Mouse (Mus musculus): ENCODE measurements around the gene Zfyve1. TPM values are rescaled to one million over a fixed set of nuclear protein-coding genes. Genes with fewer than 3 reads are reported as not detected.
"Not testable (repeated sequence)": the region's sequence is repeated elsewhere in the genome, so short reads cannot be mapped to it uniquely, and the experiment has no call there.

Zfyve1 gene
- 27.3 and 28.6 TPM in 2 replicates for polyA plus RNA-seq (2015; fragmentation: Nextera tagmentation; extraction: Ambion mirVana)

GRCm38 (mm10) chr12:83597025-83597501 lies at the start of gene Zfyve1:
Gene Zfyve1 (minus strand): TSS chr12:83597222.
- Histone ChIP-seq H3K9me3 (replicated peaks; ENCODE audit: control insufficient read depth, low read length, poor library complexity, severe bottlenecking) (no peaks in the 10 kb centered on the region), H3K9ac (ENCODE audit: low read depth, low read length) (peak within 1 kb of the TSS; percentile 93), H3K4me1 (ENCODE audit: control insufficient read depth, insufficient read depth, low read length) (peaks cover 30% of the 10 kb centered on the region), H3K4me2 (ENCODE audit: low read length) (peak within 1 kb of the TSS; percentile 57), H3K36me3 (ENCODE audit: control insufficient read depth, insufficient read depth, low read length) (peaks cover 8% of the 10 kb centered on the region), H3K27me3 (ENCODE audit: control insufficient read depth, insufficient read depth, low read depth, low read length) (no peaks in the 10 kb centered on the region), H3K4me3 (ENCODE audit: low read depth, low read length) (peak within 1 kb of the TSS; percentile 80), H3K27ac (ENCODE audit: low read length) (peak within 1 kb of the TSS; percentile 88)
- under 1% methylated on average over 28 of the region's 28 CpGs for WGBS
- peak; percentile 99 for ATAC-seq

- no peaks in the 10 kb centered on the region for H3K9me3 ChIP-seq (replicated peaks; ENCODE audit: control insufficient read depth, low read length, poor library complexity, severe bottlenecking)
- no peaks in the 10 kb centered on the region for H3K4me1 ChIP-seq (ENCODE audit: control insufficient read depth, insufficient read depth, low read length)
- H3K27ac ChIP-seq (ENCODE audit: low read length), result no peak overlapping the region
- no peak overlapping the region for H3K9ac ChIP-seq (ENCODE audit: low read depth, low read length)
- no peak overlapping the region for H3K4me2 ChIP-seq (ENCODE audit: low read length)
- no peaks in the 10 kb centered on the region for H3K27me3 ChIP-seq (ENCODE audit: control insufficient read depth, insufficient read depth, low read depth, low read length)
- WGBS, result 97% methylated on average over 1 of the region's 1 CpGs
- no peak for ATAC-seq
- peaks cover 17% of the 10 kb centered on the region for H3K36me3 ChIP-seq (ENCODE audit: control insufficient read depth, insufficient read depth, low read length)
- H3K4me3 ChIP-seq (ENCODE audit: low read depth, low read length), result no peak overlapping the region
Observed at GRCm38 (mm10) chr12:83643116-83643515, 46.1 kb upstream of the Zfyve1 start.

- no peak for ATAC-seq
- H3K27ac ChIP-seq (ENCODE audit: low read length), result no peak overlapping the region
- no peak overlapping the region for H3K4me2 ChIP-seq (ENCODE audit: low read length)
- WGBS, result 94% methylated on average over 2 of the region's 2 CpGs
- H3K4me1 ChIP-seq (ENCODE audit: control insufficient read depth, insufficient read depth, low read length), result no peaks in the 10 kb centered on the region
- no peaks in the 10 kb centered on the region for H3K9me3 ChIP-seq (replicated peaks; ENCODE audit: control insufficient read depth, low read length, poor library complexity, severe bottlenecking)
- no peaks in the 10 kb centered on the region for H3K27me3 ChIP-seq (ENCODE audit: control insufficient read depth, insufficient read depth, low read depth, low read length)
- peaks cover 19% of the 10 kb centered on the region for H3K36me3 ChIP-seq (ENCODE audit: control insufficient read depth, insufficient read depth, low read length)
- H3K9ac ChIP-seq (ENCODE audit: low read depth, low read length), result no peak overlapping the region
- H3K4me3 ChIP-seq (ENCODE audit: low read depth, low read length), result no peak overlapping the region
Observed at GRCm38 (mm10) chr12:83641233-83641632, 44.2 kb upstream of the Zfyve1 start.

- no peaks in the 10 kb centered on the region for H3K27me3 ChIP-seq (ENCODE audit: control insufficient read depth, insufficient read depth, low read depth, low read length)
- H3K4me3 ChIP-seq (ENCODE audit: low read depth, low read length), result no peak overlapping the region
- no peaks in the 10 kb centered on the region for H3K9me3 ChIP-seq (replicated peaks; ENCODE audit: control insufficient read depth, low read length, poor library complexity, severe bottlenecking)
- no peak overlapping the region for H3K27ac ChIP-seq (ENCODE audit: low read length)
- ATAC-seq, result no peak
- H3K4me1 ChIP-seq (ENCODE audit: control insufficient read depth, insufficient read depth, low read length), result peaks cover 12% of the 10 kb centered on the region
- no peak overlapping the region for H3K9ac ChIP-seq (ENCODE audit: low read depth, low read length)
- H3K36me3 ChIP-seq (ENCODE audit: control insufficient read depth, insufficient read depth, low read length), result peaks cover 6% of the 10 kb centered on the region
- peak overlapping the region; percentile 28 for H3K4me2 ChIP-seq (ENCODE audit: low read length)
- 39% methylated on average over 2 of the region's 2 CpGs for WGBS
Observed at GRCm38 (mm10) chr12:83633807-83634206, 36.8 kb upstream of the Zfyve1 start.

GRCm38 (mm10) chr12:83632680-83633025 lies 35.6 kb upstream of the Zfyve1 start:
- Histone ChIP-seq H3K4me3 (ENCODE audit: low read depth, low read length) (peak overlapping the region; percentile 95), H3K9ac (ENCODE audit: low read depth, low read length) (peak overlapping the region; percentile 98), H3K4me1 (ENCODE audit: control insufficient read depth, insufficient read depth, low read length) (peaks cover 12% of the 10 kb centered on the region), H3K27me3 (ENCODE audit: control insufficient read depth, insufficient read depth, low read depth, low read length) (no peaks in the 10 kb centered on the region), H3K36me3 (ENCODE audit: control insufficient read depth, insufficient read depth, low read length) (peaks cover 6% of the 10 kb centered on the region), H3K9me3 (replicated peaks; ENCODE audit: control insufficient read depth, low read length, poor library complexity, severe bottlenecking) (no peaks in the 10 kb centered on the region), H3K4me2 (ENCODE audit: low read length) (peak overlapping the region; percentile 73), H3K27ac (ENCODE audit: low read length) (peak overlapping the region; percentile 91)
- WGBS, result 0% methylated on average over 20 of the region's 20 CpGs
- peak; percentile 68 for ATAC-seq

- Histone ChIP-seq H3K9me3 (replicated peaks; ENCODE audit: control insufficient read depth, low read length, poor library complexity, severe bottlenecking) (no peaks in the 10 kb centered on the region), H3K4me3 (ENCODE audit: low read depth, low read length) (peak overlapping the region; percentile 95), H3K4me1 (ENCODE audit: control insufficient read depth, insufficient read depth, low read length) (peaks cover 12% of the 10 kb centered on the region), H3K36me3 (ENCODE audit: control insufficient read depth, insufficient read depth, low read length) (no peaks in the 10 kb centered on the region; the same call in 1 of the 2 replicates), H3K27me3 (ENCODE audit: control insufficient read depth, insufficient read depth, low read depth, low read length) (no peaks in the 10 kb centered on the region), H3K9ac (ENCODE audit: low read depth, low read length) (peak overlapping the region; percentile 98), H3K4me2 (ENCODE audit: low read length) (peak overlapping the region; percentile 73), H3K27ac (ENCODE audit: low read length) (peak overlapping the region; percentile 91)
- WGBS, result under 1% methylated on average over 60 of the region's 68 CpGs
- peak; percentile 100 for ATAC-seq
Observed at GRCm38 (mm10) chr12:83631743-83632679, 35.0 kb upstream of the Zfyve1 start.

- not testable (repeated sequence) for H3K27me3 ChIP-seq (ENCODE audit: control insufficient read depth, insufficient read depth, low read depth, low read length); H3K9me3 ChIP-seq (replicated peaks; ENCODE audit: control insufficient read depth, low read length, poor library complexity, severe bottlenecking); H3K36me3 ChIP-seq (ENCODE audit: control insufficient read depth, insufficient read depth, low read length); ATAC-seq
- Histone ChIP-seq H3K4me2 (ENCODE audit: low read length) (peak within 1 kb of the TSS; percentile 58), H3K27ac (ENCODE audit: low read length) (peak within 1 kb of the TSS; percentile 91), H3K9ac (ENCODE audit: low read depth, low read length) (peak within 1 kb of the TSS; percentile 98), H3K4me1 (ENCODE audit: control insufficient read depth, insufficient read depth, low read length) (peaks cover 12% of the 10 kb centered on the region), H3K4me3 (ENCODE audit: low read depth, low read length) (peak within 1 kb of the TSS; percentile 95)
- no CpG with 5 or more reads among the region's 5 CpGs for WGBS
Observed at GRCm38 (mm10) chr12:83630936-83631335, 33.9 kb upstream of the Zfyve1 start, which contains the start of gene Rbm25. Gene Rbm25 (plus strand): TSS chr12:83631236.

- Histone ChIP-seq H3K4me1 (ENCODE audit: control insufficient read depth, insufficient read depth, low read length) (no peaks in the 10 kb centered on the region), H3K27me3 (ENCODE audit: control insufficient read depth, insufficient read depth, low read depth, low read length) (no peaks in the 10 kb centered on the region), H3K4me3 (ENCODE audit: low read depth, low read length) (no peak overlapping the region), H3K36me3 (ENCODE audit: control insufficient read depth, insufficient read depth, low read length) (no peaks in the 10 kb centered on the region), H3K9me3 (replicated peaks; ENCODE audit: control insufficient read depth, low read length, poor library complexity, severe bottlenecking) (no peaks in the 10 kb centered on the region), H3K4me2 (ENCODE audit: low read length) (no peak overlapping the region), H3K9ac (ENCODE audit: low read depth, low read length) (no peak overlapping the region), H3K27ac (ENCODE audit: low read length) (no peak overlapping the region)
- WGBS, result 88% methylated on average over 1 of the region's 1 CpGs
- no peak for ATAC-seq
Observed at GRCm38 (mm10) chr12:83624321-83624720, 27.3 kb upstream of the Zfyve1 start.
